Mouse (Mus musculus) right cerebral cortex, adult 18-20 months (tissue): Measurements from ENCODE around the gene Cacna1i.

Experiments used
- DNase-seq: peaks from one replicate; pipeline ENCODE4 v3.0.0; 2022; ENCODE audit warnings: mixed read lengths

Gene Cacna1i

DNA sequence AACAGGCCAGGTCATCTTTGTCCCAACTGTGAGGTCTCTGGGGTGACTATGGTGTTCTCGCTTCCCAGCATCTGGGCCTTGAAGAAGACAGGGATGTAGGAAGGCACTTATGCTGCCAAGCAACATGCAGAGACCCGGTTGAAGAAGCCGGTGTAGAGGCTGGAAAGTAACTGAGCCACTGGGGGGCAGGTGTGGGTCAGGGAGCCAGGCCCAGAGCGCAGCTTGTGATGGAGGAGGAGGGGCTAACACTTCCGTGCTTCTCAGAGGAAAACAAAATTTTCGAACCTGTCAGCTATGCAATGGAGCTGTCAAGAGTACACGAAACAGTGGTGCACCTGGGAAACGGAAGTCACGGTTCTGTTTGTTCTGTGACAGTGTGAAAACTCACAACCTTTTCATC lies 9.9 kb upstream of the Cacna1i start:
- DNase-seq = no peak

DNA sequence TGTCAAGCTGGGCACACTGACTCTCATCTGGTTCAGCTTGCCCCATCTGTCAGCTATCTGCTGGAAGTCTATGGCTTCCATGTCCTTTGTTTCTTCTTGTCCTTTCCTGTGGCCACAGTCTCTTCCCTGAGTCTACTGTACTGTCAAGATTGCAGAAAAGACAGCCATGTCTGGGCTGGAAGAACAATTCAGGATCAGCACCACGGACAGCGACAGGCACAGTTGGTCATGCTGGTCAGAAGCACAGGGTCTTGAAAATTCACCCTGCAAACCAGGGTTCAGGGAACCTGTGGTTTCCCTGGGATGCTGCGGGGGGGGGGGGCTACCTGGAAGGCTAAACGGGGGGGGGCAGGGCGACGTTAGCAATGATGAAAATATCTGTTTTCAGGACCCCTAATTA lies 9.4 kb upstream of the Cacna1i start:
- DNase-seq = no peak

DNA sequence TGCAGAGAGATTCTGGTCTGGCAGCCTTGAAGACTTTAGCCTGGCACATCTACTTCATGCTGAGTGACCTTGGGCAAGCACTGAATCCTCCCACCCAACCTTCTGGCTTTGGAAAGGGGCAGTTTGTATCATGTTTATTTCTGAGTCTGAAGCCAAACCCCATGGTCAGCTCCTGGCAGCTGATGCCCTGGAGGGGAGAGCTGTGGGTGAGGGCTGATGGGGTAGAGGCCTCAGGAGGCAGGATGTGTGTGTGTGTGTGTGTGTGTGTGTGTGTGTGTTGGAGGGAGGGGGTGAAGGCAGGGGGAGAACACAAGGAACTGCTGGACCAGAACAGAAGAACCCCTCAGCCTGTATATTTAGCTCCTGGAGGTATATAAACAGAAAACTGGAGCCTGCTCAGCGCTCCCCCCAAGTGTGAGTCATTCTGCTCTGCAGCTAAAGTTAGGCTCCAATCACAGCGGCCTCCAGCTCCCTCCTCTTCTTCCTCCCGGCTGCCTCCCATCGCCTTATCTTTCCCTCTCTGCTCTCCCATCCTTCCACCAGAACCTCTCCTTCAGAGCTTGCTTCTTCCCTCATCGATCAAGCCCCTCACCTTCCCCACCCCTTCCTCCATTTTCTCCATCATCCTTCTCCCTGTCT lies 8.8 kb upstream of the Cacna1i start:
- DNase-seq = peak; percentile 91

DNA sequence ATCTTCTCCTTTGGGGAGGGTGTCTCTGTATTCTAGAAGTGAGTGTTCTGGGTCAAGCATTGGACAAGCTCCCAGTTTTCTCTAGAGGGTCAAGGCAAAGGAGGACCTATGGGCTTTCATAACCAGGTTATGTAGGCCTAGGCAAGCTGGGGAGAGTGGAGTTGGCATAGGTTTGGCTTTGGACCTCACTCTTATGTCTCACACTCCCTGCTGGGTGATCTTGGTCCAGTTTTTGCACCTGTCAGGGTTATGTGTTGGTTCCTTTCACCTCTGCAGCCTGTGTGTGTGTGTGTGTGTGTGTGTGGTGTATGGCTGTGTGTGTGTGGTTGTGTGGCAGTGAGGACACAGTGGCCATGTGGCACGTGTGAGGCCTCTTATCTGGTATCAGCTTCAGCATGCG lies 8.0 kb upstream of the Cacna1i start:
- no peak for DNase-seq

DNA sequence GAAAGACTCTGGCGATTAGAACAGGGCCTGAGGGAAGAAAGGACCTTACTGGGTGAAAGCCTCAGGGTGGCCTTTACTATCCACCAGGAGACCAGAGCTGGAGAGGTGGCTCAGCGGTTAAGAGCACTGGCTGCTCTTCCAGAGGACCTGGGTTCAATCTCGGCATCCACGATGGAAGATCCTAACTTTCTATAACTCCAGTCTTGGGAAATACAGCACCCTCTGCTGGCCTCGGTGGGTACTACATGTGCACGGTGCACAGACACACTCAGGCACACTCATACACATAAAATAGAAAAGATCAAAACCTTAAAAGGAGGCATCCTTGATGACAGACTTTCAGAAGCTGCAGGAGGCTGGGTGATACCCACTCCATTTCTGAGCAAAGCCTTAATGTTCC lies 6.4 kb upstream of the Cacna1i start:
- DNase-seq = no peak

DNA sequence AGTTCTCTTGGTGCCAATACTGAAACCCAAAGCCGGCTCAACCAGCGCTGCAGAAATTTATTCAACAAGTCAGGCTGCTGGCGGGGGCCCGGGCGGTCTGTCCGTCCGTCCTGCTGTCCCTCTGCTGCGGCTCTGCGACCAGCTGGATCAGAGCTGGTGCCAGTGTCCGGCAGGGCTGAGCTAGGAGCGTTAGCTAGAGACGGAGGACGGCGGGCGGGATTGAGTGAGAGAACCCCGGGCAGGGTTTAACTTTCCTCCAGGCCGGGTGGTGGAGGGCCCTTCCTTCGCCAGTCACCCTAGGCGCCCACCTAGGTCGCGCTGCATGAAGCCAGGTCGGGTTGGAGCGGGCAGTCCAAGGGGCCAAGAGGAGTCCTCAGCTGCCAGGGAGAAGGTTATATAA lies 998 bp downstream of the Cacna1i start:
- DNase-seq = peak; percentile 32

DNA sequence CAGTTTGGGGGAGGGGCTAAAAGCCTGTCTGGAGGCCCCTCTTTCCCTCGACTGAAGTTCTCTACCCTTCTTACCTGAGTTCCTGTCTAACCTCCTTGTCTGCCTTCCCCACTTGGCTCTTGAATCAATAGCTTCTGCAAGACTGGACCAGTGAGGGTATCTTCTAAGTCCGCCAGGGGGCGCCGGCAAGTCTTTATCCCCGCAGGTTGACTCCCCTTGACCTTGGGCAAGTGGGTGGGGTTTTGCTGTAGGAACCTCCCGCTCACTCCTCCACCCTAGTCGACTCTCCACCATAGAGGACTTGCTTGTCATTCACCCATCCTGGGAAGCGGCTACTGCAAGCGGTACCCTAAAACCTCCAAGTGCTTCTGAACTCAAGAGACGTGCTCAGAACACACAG lies 2.4 kb downstream of the Cacna1i start:
- DNase-seq = peak; percentile 83

DNA sequence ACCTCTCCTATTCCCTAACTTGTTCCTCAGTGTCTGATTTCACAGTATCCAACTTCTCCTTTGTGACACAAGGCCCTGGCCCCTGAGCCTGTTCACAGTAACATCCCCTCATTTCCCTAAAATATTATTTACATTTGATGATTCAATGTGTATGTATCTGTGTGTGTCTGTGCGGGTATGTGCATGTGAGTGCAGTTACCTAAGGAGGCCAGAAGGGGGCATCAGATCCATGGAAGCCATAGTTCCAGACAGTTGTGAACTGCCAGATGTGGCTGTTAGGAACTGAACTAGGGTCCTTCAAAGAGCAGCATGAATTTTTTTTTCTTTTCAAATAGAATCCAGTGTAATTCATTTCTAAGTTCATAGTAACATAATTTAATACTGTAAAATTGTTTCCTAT lies 10.1 kb downstream of the Cacna1i start:
- DNase-seq = no peak

DNA sequence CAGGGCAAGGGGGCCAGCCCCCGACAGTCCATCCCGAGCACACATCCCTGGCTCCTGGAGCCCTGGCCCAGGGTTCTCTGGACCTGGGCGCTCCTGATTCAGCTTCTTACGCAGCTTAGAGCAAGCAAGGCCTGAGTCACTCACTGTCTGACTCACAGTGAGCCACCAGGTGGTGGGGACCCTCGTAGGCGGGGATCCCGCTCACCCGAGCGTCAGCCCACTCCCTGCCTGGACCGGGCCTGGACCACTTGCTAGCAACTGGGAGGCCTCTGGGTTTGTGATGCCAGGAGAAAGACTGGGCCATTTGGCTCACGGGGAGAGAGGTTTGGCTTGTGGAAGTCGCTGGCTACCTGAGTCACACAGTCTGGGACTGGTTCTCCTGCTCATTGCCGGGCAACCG lies 16.7 kb downstream of the Cacna1i start:
- DNase-seq = peak; percentile 84

DNA sequence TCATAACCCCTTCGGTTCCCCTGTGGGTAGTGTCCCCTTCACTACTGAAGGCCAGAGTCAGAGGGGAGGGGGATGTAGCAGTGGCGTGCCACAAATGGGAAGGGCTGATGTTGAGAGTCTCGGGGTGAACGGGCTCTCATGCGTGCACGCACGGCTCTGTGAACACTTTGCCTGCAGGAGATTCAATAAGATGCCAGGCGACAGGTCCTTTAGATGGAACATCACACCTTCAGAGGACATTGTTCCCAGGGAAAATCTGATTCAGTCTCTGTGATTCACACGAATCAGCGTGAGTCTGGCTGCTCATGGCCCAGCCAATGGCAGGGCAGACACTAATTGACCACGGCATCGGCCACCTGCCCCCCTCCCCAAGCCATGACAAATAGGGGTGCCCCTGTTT lies 17.1 kb downstream of the Cacna1i start:
- DNase-seq = no peak

DNA sequence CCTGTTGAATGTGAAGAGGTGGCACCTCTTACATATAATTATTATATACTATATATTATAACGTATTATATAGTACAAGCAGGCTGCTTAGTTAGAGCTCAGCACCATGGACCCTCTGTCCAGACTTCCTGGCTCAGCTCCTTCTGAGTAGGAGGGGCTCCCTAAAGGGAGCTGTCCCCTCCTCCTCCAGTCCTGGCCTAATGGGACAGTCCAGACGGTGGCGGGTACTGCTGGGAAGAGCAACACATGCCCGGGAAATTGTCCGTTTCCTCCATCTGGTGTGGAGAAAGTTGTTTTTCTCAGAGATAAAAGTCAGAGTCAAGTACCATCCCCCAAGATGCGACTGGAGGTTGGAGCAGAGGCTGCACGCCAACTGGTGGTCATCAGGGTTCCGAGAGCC lies 19.1 kb downstream of the Cacna1i start:
- DNase-seq = no peak

DNA sequence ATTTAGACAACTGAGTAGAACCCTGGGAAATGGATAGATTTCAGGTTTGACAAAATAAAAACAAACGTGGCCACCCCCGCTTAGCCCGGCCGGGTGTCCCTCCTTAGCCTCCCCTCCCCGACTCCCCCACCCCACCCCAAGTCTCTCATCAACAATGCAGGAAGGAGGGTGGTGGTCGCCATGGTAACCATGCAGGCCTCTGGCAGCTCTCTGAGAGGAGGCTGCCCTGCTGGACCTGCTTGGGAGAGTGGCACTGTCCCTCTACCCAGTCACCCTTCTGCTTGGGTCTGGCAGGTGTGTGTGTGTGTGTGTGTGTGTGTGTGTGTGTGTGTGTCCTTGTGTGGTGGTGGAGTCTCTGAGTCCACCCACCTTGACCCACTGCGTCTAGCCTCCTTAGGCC lies 27.7 kb downstream of the Cacna1i start:
- no peak for DNase-seq

DNA sequence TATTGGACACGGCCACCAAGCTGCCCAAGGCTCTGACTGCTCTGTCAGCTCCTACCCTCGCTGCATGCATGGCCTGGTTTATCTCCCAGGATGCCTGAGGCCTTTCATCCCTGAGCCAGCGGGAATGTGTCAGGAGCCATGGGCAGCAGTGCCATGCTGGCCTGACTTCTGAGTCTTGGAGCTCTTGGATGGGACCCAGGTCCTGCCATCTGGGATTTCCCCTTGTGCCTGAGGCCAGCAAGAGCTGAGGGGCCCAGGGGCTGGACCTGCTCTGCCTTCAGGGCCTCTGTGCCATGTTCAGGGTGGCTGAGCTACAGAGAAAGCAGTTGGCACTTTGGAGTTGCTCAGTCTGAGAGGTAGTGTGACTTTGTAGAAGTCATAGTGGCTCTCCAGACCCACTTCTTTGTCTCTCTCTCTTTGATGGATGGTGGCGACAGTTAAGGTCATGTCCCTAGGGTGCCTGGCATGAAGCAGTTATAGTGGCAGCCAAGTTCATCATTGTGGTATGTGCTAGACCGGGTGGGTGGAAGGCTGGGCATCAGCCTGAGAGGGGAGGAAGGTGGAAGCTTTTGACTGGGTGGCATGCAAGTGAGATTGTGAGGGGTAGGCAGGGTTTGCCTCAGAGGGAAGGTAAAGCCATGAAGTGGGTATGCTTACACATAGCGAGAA lies 30.1 kb downstream of the Cacna1i start:
- DNase-seq = no peak

DNA sequence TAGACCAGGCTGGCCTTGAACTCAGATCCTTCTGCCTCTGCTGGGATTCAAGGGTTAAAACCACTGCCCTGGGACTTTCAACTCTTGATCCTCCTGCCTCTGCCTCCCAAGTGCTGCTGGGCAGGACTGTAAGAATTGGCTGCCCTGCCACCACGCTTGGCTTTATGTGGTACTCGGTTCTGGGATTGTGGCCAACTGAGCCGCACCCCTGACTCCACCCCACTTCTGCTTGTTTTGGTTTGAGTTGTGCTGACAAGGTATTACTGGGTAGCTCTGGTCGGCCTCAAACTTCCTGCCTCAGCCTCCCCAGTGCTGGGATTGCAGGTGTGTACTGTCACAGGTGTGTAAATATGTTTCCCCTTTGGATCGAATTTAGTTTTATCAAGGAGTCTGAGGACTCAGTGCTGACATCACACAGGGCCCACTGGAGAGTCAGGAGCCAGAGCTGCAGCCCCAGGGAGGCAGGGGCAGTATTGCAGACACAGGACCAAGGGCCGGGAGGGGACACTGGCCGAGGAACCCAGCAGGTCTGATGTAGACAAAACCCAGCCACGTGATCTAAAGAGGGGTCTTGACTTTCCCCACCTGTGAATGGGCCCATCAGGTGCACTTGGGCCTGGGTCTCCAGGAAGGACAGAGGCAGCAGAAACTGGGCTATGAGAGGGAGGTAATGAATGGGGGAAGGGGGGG lies 30.9 kb downstream of the Cacna1i start:
- no peak for DNase-seq

DNA sequence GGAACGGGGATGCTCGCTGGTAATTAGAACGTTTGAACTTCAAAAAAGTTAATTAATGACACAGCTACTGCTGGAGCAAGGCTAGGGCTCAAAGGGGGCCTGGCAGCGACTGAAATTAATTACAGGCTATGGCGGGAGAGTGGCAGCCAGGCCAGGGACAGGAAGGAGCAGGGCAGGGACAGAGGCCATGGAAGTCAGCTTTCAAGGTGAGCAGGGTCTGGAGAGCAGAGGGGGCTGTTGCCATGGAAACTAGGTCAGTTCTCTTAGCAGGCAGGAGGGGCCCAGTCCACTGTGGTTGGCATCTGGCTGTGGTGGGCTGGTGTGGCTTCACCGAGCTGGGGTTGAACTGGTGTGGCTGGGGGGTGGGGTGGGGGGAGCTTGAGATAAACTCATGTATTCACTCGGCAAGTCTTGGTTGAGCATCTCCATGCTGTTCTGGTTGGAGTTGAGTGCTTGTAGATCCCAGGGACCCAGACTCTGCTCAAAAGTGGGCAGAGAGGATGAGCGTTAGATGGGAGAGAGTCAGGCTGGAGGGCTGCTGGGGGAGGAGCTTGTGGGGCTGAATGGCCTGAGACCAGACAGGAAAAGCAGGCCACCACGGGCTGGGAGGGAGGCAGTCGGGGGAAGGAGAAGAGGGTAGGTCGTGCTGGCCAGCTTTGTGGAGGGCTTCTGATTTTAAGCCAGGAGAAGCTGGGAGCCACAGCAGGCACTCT lies 31.7 kb downstream of the Cacna1i start:
- no peak for DNase-seq

DNA sequence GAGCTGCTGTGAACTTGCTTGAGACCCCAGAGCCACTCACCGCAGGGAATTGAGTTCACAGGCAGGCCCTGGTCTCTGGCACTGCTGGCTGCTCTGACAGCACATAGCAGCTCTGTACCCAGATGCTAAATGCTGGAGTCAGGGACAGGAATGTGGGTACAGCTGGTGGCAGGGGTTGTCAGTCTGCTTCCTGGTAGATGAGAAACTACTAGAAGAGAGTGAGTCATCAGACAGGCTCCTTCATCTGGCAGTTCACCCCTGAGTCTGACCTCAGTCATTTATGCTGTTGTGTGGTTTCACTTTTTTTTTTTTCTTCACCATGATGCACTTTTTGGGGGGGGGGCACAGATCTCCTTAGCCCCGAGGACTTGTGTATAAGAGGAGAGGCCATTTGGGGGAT lies 32.3 kb downstream of the Cacna1i start:
- DNase-seq = no peak

DNA sequence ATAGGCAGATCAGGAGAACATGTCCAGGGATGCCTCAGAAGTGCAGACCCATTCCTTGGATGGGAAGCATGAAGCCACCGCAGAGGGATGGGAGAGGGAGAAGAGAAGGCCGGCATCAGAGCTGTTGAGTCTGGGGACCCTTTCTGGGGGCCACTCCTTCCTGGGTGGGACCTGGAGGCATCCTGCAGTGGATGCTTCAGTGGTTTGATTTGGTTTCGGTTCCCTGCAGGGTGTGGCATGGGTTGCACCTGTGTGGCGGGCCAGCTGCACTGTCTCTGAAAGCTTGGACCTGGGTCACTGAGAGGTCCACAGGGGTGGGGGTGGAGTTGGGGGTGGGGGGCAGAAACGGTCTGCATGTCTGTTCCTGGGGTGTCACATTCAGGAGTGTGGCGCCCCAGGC lies 32.9 kb downstream of the Cacna1i start:
- no peak for DNase-seq

DNA sequence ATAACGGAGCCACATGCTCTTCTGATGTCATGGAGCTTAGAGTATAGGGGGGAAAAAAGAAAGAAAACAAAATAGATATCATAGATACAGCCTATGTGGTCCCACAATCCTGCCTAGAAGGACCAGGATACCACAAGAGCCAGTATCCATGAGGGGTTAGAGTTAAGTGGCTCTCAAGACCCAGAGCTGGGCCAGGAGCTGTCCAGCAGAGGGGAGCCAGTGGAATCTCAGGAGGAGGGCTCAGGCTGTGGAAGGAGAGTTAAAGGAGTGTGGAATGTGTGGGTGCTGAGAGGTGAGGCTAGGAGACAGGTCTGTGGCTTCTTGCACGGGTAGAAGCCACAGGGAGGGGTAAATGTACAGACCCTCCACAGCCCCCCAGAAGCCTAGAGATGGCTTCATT lies 38.2 kb downstream of the Cacna1i start:
- no peak for DNase-seq

DNA sequence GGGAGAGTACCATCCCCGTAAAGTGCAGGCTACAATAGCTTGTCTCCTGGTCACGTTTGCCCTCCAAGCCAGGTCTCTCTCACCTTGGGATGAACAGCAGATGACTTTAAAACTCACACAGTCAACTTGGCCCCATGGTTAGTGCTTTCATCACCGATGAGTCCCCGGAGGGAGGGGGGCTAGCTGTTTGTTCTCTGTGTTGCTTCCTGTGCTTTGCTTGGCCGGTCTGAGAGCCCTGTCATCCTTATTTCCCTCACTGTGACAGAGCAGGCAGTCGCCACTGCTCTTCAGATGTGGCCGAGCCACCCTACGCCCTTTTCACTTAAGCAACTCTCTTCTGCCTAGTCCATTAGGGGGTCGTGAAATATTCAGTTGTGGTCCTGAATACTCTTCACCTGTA lies 38.7 kb downstream of the Cacna1i start:
- DNase-seq = no peak

DNA sequence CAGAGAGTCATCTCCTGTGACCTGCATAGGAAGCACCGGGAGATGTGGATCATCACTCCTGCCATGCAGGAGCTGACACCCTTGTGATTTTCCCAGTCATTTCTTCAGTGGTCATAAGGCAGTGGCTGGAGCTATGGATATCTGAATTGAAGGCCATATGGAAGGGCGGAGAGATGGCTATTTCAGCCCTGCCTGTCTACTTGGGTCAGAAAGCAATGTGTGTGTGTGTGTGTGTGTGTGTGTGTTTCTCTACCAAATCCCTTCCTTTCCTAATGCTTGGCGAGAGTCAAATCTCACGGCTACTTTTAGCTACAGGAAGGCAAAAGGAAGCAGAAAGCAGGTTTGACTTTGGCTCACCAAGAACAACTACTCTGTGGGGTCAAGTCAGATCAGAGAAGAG lies 39.9 kb downstream of the Cacna1i start:
- DNase-seq = no peak

DNA sequence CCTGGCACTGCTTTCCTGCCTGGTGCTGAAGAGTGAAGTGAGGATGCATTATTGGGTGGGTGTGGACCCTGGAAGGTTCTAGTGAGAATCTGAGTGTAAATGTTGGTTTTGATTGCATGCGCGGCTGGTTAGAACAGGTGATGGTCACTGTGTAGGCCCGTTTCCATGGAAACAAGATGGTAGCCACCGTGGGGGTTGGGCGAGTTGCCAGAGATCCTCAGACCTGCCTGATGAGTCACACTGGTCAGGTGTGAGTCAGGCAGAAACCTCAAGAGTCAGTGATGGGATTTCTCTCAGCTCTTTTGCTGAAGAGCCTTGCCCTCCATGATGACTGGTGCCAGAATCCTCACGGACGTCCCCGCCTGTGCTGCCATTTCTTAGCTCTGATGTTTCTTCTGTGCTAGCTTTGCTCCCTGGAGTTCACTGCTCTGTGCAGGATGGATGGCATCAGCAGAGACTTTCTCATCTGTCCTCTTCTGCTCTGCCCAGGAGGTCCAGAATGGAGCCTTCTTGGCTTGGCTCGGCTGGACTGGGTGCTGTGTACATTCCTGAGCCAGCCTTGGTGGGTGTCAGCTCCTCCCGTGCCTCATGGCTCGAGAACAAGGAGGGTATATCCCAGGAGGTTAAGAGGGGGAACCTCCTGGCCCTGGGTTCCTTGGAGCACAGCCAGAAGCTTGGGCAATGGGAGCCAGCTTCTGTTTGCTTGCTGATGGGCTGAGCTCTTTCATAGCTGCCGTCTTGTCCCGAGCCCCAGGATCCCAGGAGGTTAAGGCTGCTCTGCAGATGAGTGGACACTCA lies 40.9 kb downstream of the Cacna1i start:
- peak; percentile 29 for DNase-seq

DNA sequence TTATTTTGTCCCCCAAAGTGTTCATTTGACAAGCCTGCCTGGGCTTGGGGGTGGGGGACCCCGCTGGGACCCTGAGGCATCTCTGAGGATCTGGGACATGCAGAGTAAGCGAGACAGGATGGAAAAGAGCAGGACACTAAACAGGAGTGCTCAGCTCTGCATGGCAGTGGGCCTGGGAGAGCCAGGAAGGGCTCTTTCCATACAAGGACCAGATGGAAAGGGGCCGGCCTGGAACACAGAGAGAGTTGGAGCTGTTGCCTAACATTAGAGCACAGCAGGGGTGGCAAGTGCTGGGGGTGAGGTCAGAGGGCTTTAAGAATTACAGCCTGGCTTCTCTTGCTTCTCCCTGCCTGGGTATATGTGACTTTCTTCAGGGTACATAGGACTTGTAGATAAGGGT lies 43.2 kb downstream of the Cacna1i start:
- no peak for DNase-seq

DNA sequence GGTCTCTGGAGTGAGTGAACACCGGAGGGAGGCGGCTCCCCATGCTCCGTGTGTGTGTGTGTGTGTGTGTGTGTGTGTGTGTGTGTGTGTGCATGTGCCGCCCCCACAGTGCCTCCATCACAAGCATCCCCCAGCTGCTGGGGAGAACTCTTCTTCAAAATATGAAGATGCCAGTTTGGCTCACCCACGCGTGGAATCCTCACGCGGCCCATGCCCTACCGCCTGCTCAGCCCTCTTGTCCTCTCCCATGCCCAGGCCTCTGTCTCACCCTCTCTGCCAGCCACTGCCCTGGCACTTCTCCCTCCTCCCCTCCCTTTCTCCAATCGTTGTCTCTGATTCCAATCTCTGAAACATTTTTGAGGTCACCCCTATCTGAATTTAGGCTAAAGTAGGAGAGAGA lies 47.7 kb downstream of the Cacna1i start:
- peak; percentile 74 for DNase-seq
